Mouse (Mus musculus): ENCODE results near the gene Hist2h3b. TPM values are rescaled to one million over a fixed set of nuclear protein-coding genes. Genes with fewer than 3 reads are reported as not detected.
"Not testable (repeated sequence)": the region's sequence is repeated elsewhere in the genome, so short reads cannot be mapped to it uniquely, and the experiment has no call there.

Gene Hist2h3b
- polyA plus RNA-seq (2015; fragmentation: Nextera tagmentation; extraction: Ambion mirVana), result 87.1 and 95.3 TPM in 2 replicates

GRCm38 (mm10) chr3:96268051-96268775 is at the start of gene Hist2h3b:
Gene Hist2h3b, plus strand, starts transcription at chr3:96268654.
- no peaks in the 10 kb centered on the region for H3K27me3 ChIP-seq
- peak within 1 kb of the TSS; percentile 52 for H3K4me3 ChIP-seq
- WGBS, result 11% methylated on average over 30 of the region's 30 CpGs
- peaks cover 21% of the 10 kb centered on the region for H3K4me1 ChIP-seq
- H3K9ac ChIP-seq, result peak within 1 kb of the TSS; percentile 68
- H3K9me3 ChIP-seq, result no peaks in the 10 kb centered on the region
- H3K27ac ChIP-seq, result peak within 1 kb of the TSS; percentile 98
- ATAC-seq (ENCODE audit: borderline replicate concordance, extremely low read depth, low FRiP score, low TSS enrichment), result peak; percentile 79
- peak within 1 kb of the TSS; percentile 88 for H3K4me2 ChIP-seq
- H3K36me3 ChIP-seq, result no peaks in the 10 kb centered on the region

GRCm38 (mm10) chr3:96219191-96219641 is 49.2 kb upstream of the Hist2h3b start:
- Histone ChIP-seq H3K27ac (peak overlapping the region; percentile 97), H3K4me1 (peaks cover 27% of the 10 kb centered on the region), H3K36me3 (no peaks in the 10 kb centered on the region), H3K4me2 (peak overlapping the region; percentile 89), H3K9me3 (no peaks in the 10 kb centered on the region), H3K27me3 (no peaks in the 10 kb centered on the region), H3K4me3 (peak overlapping the region; percentile 55), H3K9ac (peak overlapping the region; percentile 46)
- under 1% methylated on average over 12 of the region's 12 CpGs for WGBS
- ATAC-seq (ENCODE audit: borderline replicate concordance, extremely low read depth, low FRiP score, low TSS enrichment), result peak; percentile 13; the same call in 1 of the 2 replicates

GRCm38 (mm10) chr3:96219661-96220130 is 48.8 kb upstream of the Hist2h3b start, which contains the start of the genes Bola1 and Hist2h2ab:
Gene Bola1, minus strand, starts transcription at chr3:96219709.
Gene Hist2h2ab, plus strand, starts transcription at chr3:96219865.
- Histone ChIP-seq H3K4me1 (peaks cover 27% of the 10 kb centered on the region), H3K36me3 (no peaks in the 10 kb centered on the region), H3K27me3 (no peaks in the 10 kb centered on the region), H3K9ac (peak within 1 kb of the TSS; percentile 90), H3K4me3 (peak within 1 kb of the TSS; percentile 55), H3K9me3 (no peaks in the 10 kb centered on the region), H3K4me2 (peak within 1 kb of the TSS; percentile 89), H3K27ac (peak within 1 kb of the TSS; percentile 97)
- ATAC-seq (ENCODE audit: borderline replicate concordance, extremely low read depth, low FRiP score, low TSS enrichment), result peak; percentile 83
- WGBS, result under 1% methylated on average over 37 of the region's 37 CpGs

- Histone ChIP-seq H3K9ac (peak overlapping the region; percentile 90), H3K4me1 (peaks cover 27% of the 10 kb centered on the region), H3K27ac (peak overlapping the region; percentile 97), H3K4me3 (peak overlapping the region; percentile 55), H3K4me2 (peak overlapping the region; percentile 89)
- H3K27me3 ChIP-seq; ATAC-seq (ENCODE audit: borderline replicate concordance, extremely low read depth, low FRiP score, low TSS enrichment); H3K36me3 ChIP-seq; H3K9me3 ChIP-seq: not testable (repeated sequence)
- WGBS, result under 1% methylated on average over 44 of the region's 47 CpGs
Measured at GRCm38 (mm10) chr3:96220131-96220764, 48.2 kb upstream of the Hist2h3b start.

GRCm38 (mm10) chr3:96220765-96221639 is 47.5 kb upstream of the Hist2h3b start, which contains the start of the genes Hist2h2ac and Hist2h2be:
Gene Hist2h2ac, minus strand, starts transcription at chr3:96220880.
Gene Hist2h2be, plus strand, starts transcription at chr3:96221119.
- no peaks in the 10 kb centered on the region for H3K36me3 ChIP-seq
- under 1% methylated on average over 43 of the region's 43 CpGs for WGBS
- ATAC-seq (ENCODE audit: borderline replicate concordance, extremely low read depth, low FRiP score, low TSS enrichment), result peak; percentile 93
- peak within 1 kb of the TSS; percentile 89 for H3K4me2 ChIP-seq
- H3K4me1 ChIP-seq, result peaks cover 27% of the 10 kb centered on the region
- H3K27ac ChIP-seq, result peak within 1 kb of the TSS; percentile 97
- peak within 1 kb of the TSS; percentile 55 for H3K4me3 ChIP-seq
- H3K9ac ChIP-seq, result peak within 1 kb of the TSS; percentile 90
- no peaks in the 10 kb centered on the region for H3K9me3 ChIP-seq
- no peaks in the 10 kb centered on the region for H3K27me3 ChIP-seq

- H3K27ac ChIP-seq, result peak overlapping the region; percentile 97
- 19% methylated on average over 9 of the region's 9 CpGs for WGBS
Measured at GRCm38 (mm10) chr3:96221640-96222038, 46.8 kb upstream of the Hist2h3b start.

GRCm38 (mm10) chr3:96222774-96223173 is 45.7 kb upstream of the Hist2h3b start:
- Histone ChIP-seq H3K4me2 (peak overlapping the region; percentile 89), H3K9ac (no peak overlapping the region), H3K9me3 (no peaks in the 10 kb centered on the region), H3K4me3 (no peak overlapping the region), H3K36me3 (no peaks in the 10 kb centered on the region), H3K27me3 (no peaks in the 10 kb centered on the region), H3K4me1 (peaks cover 37% of the 10 kb centered on the region), H3K27ac (no peak overlapping the region)
- WGBS, result 91% methylated on average over 4 of the region's 4 CpGs
- no peak for ATAC-seq (ENCODE audit: borderline replicate concordance, extremely low read depth, low FRiP score, low TSS enrichment)

More at GRCm38 (mm10) chr3:96221640-96222038, 46.8 kb upstream of the Hist2h3b start:
- H3K4me2 ChIP-seq, result peak overlapping the region; percentile 89
- peak overlapping the region; percentile 55 for H3K4me3 ChIP-seq
- no peaks in the 10 kb centered on the region for H3K9me3 ChIP-seq
- H3K9ac ChIP-seq, result peak overlapping the region; percentile 55
- H3K36me3 ChIP-seq, result no peaks in the 10 kb centered on the region
- H3K4me1 ChIP-seq, result peaks cover 27% of the 10 kb centered on the region
- ATAC-seq (ENCODE audit: borderline replicate concordance, extremely low read depth, low FRiP score, low TSS enrichment), result no peak
- H3K27me3 ChIP-seq, result no peaks in the 10 kb centered on the region

- Histone ChIP-seq H3K9me3 (no peaks in the 10 kb centered on the region), H3K36me3 (no peaks in the 10 kb centered on the region), H3K4me3 (no peak overlapping the region), H3K4me2 (no peak overlapping the region), H3K4me1 (peaks cover 28% of the 10 kb centered on the region), H3K27me3 (no peaks in the 10 kb centered on the region), H3K9ac (no peak overlapping the region), H3K27ac (no peak overlapping the region)
- no peak for ATAC-seq (ENCODE audit: borderline replicate concordance, extremely low read depth, low FRiP score, low TSS enrichment)
- 46% methylated on average over 2 of the region's 2 CpGs for WGBS
Measured at GRCm38 (mm10) chr3:96225421-96225820, 43.0 kb upstream of the Hist2h3b start.

- 0 out of 2 replicates have a peak, but pooled peaks have one; percentile 21 for ATAC-seq (ENCODE audit: borderline replicate concordance, extremely low read depth, low FRiP score, low TSS enrichment)
- peaks cover 26% of the 10 kb centered on the region for H3K4me1 ChIP-seq
- H3K27me3 ChIP-seq, result no peaks in the 10 kb centered on the region
- H3K36me3 ChIP-seq, result no peaks in the 10 kb centered on the region
- H3K4me3 ChIP-seq, result no peak overlapping the region
- H3K4me2 ChIP-seq, result no peak overlapping the region
- H3K9me3 ChIP-seq, result no peaks in the 10 kb centered on the region
- 46% methylated on average over 8 of the region's 8 CpGs for WGBS
- no peak overlapping the region for H3K9ac ChIP-seq
- no peak overlapping the region for H3K27ac ChIP-seq
Measured at GRCm38 (mm10) chr3:96226695-96227648, 41.5 kb upstream of the Hist2h3b start.

- no peak overlapping the region for H3K4me2 ChIP-seq
- no peaks in the 10 kb centered on the region for H3K36me3 ChIP-seq
- no peak overlapping the region for H3K9ac ChIP-seq
- H3K4me3 ChIP-seq, result no peak overlapping the region
- no peaks in the 10 kb centered on the region for H3K9me3 ChIP-seq
- H3K27ac ChIP-seq, result no peak overlapping the region
- WGBS, result 49% methylated on average over 2 of the region's 2 CpGs
- no peak for ATAC-seq (ENCODE audit: borderline replicate concordance, extremely low read depth, low FRiP score, low TSS enrichment)
- H3K27me3 ChIP-seq, result no peaks in the 10 kb centered on the region
- peaks cover 16% of the 10 kb centered on the region; the same call in 1 of the 2 replicates for H3K4me1 ChIP-seq
Measured at GRCm38 (mm10) chr3:96228828-96229227, 39.6 kb upstream of the Hist2h3b start.

Data from lung, embryonic 15.5 days (tissue).